Mouse (Mus musculus) forebrain, embryonic 14.5 days (tissue): ENCODE measurements around the gene Vasp. TPM values are rescaled to one million over a fixed set of nuclear protein-coding genes. Genes with fewer than 3 reads are reported as not detected.

Experiments
- ATAC-seq: fragments of 200-750 bp; cut with Nextera tagmentation; 2 replicates; pipeline ENCODE4 v1.8.0; 2017; ENCODE audit warnings: mild to moderate bottlenecking, moderate library complexity
- DNase-seq: peaks from one replicate; pipeline ENCODE4 v3.0.0-alpha.2; 2015; ENCODE audit warnings: low spot score
- H3K27ac ChIP-seq: fragments of 300-500 bp; sonication (generic); 2 replicates; pipeline ENCODE4 v1.5.1; 2014; ENCODE audit warnings: low read depth, mild to moderate bottlenecking, control low read depth, low read length, moderate library complexity
- H3K27me3 ChIP-seq: fragments of 300-500 bp; sonication (generic); replicated peaks from 2 replicates; pipeline ENCODE4 v1.6.1; 2014; ENCODE audit warnings: low read length, control low read depth, mixed read lengths; ENCODE audit not compliant: control insufficient read depth, insufficient read depth
- H3K36me3 ChIP-seq: fragments of 300-500 bp; sonication (generic); 2 replicates; pipeline ENCODE4 v1.6.1; 2014; ENCODE audit warnings: low read length, control low read depth; ENCODE audit not compliant: control insufficient read depth, insufficient read depth
- H3K4me1 ChIP-seq: fragments of 300-500 bp; sonication (generic); 2 replicates; pipeline ENCODE4 v1.6.1; 2014; ENCODE audit warnings: antibody characterized with exemption, low read length, control low read depth; ENCODE audit not compliant: control insufficient read depth, insufficient read depth
- H3K4me2 ChIP-seq: fragments of 300-500 bp; sonication (generic); 2 replicates; pipeline ENCODE4 v1.6.1; 2014; ENCODE audit warnings: mild to moderate bottlenecking, control low read depth, low read length
- H3K4me3 ChIP-seq: fragments of 300-500 bp; sonication (generic); 2 replicates; pipeline ENCODE4 v1.5.1; 2014; ENCODE audit warnings: low read depth, low read length, control low read depth
- H3K9ac ChIP-seq: fragments of 300-500 bp; sonication (generic); 2 replicates; pipeline ENCODE4 v1.6.1; 2014; ENCODE audit warnings: mild to moderate bottlenecking, low read length, control low read depth, moderate library complexity
- H3K9me3 ChIP-seq: fragments of 300-500 bp; sonication (generic); replicated peaks from 2 replicates; pipeline ENCODE4 v1.6.1; 2016; ENCODE audit warnings: low read length, control low read depth, mixed read lengths; ENCODE audit not compliant: control insufficient read depth
- WGBS: fragments of 180-500 bp; shearing (Covaris S2); extraction: QIAGEN DNeasy Blood & Tissue Kit; methylation state at CpG from one replicate; pipeline ENCODE4 v1.1.7; 2014; 5-methylcytosine and 5-hydroxymethylcytosine counted together
- polyA plus RNA-seq: library from polyadenylated mRNA; unstranded; fragments of >200 nt; fragmentation: Nextera tagmentation; extraction: Ambion mirVana; gene quantifications from 2 replicates; pipeline ENCODE4 v1.2.1, GENCODE M21; 2014

Vasp gene
- polyA plus RNA-seq, 1 experiment from 2014 or later = 27.1 TPM

- WGBS = 94% methylated on average over 2 of the region's 2 CpGs
- Histone ChIP-seq H3K27ac (no peak overlapping the region), H3K36me3 (peaks cover 18% of the 10 kb centered on the region), H3K27me3 (no peaks in the 10 kb centered on the region), H3K4me1 (no peaks in the 10 kb centered on the region), H3K9me3 (no peaks in the 10 kb centered on the region), H3K9ac (no peak overlapping the region), H3K4me3 (no peak overlapping the region), H3K4me2 (no peak overlapping the region)
- ATAC-seq (no peak), DNase-seq (no peak)
Measured at GRCm38 (mm10) chr7:19247511-19247910, 24.1 kb downstream of the Vasp start.

GRCm38 (mm10) chr7:19246855-19247254 lies 24.8 kb downstream of the Vasp start:
- 85% methylated on average over 1 of the region's 1 CpGs for WGBS
- H3K36me3 ChIP-seq = peaks cover 18% of the 10 kb centered on the region
- no peak overlapping the region for H3K9ac ChIP-seq
- no peaks in the 10 kb centered on the region for H3K9me3 ChIP-seq
- ATAC-seq = no peak
- no peaks in the 10 kb centered on the region for H3K4me1 ChIP-seq
- H3K4me3 ChIP-seq = no peak overlapping the region
- H3K4me2 ChIP-seq = no peak overlapping the region
- no peak overlapping the region for H3K27ac ChIP-seq
- H3K27me3 ChIP-seq = no peaks in the 10 kb centered on the region
- DNase-seq = no peak

- no peak overlapping the region for H3K27ac ChIP-seq
- ATAC-seq (no peak), DNase-seq (no peak)
- no peak overlapping the region for H3K4me3 ChIP-seq
- no peaks in the 10 kb centered on the region for H3K9me3 ChIP-seq
- 89% methylated on average over 3 of the region's 3 CpGs for WGBS
- H3K4me2 ChIP-seq = no peak overlapping the region
- no peaks in the 10 kb centered on the region for H3K27me3 ChIP-seq
- no peak overlapping the region for H3K9ac ChIP-seq
- H3K36me3 ChIP-seq = peaks cover 21% of the 10 kb centered on the region
- H3K4me1 ChIP-seq = no peaks in the 10 kb centered on the region
Measured at GRCm38 (mm10) chr7:19245083-19245482, 26.5 kb downstream of the Vasp start.

GRCm38 (mm10) chr7:19243858-19244257 lies 27.8 kb downstream of the Vasp start:
- no peak overlapping the region; the same call in 1 of the 2 replicates for H3K9ac ChIP-seq
- no peak overlapping the region for H3K4me3 ChIP-seq
- no peaks in the 10 kb centered on the region for H3K9me3 ChIP-seq
- 56% methylated on average over 5 of the region's 5 CpGs for WGBS
- no peaks in the 10 kb centered on the region for H3K27me3 ChIP-seq
- H3K36me3 ChIP-seq = peaks cover 21% of the 10 kb centered on the region
- no peak overlapping the region for H3K27ac ChIP-seq
- DNase-seq (peak; percentile 23), ATAC-seq (no peak)
- no peaks in the 10 kb centered on the region for H3K4me1 ChIP-seq
- no peak overlapping the region for H3K4me2 ChIP-seq

- Histone ChIP-seq H3K27me3 (no peaks in the 10 kb centered on the region), H3K4me1 (no peaks in the 10 kb centered on the region), H3K4me3 (no peak overlapping the region), H3K9ac (no peak overlapping the region), H3K4me2 (no peak overlapping the region), H3K9me3 (no peaks in the 10 kb centered on the region), H3K27ac (no peak overlapping the region), H3K36me3 (peaks cover 19% of the 10 kb centered on the region)
- ATAC-seq (no peak), DNase-seq (no peak)
- WGBS = 90% methylated on average over 1 of the region's 1 CpGs
Measured at GRCm38 (mm10) chr7:19242005-19242404, 29.6 kb downstream of the Vasp start.

- ATAC-seq (no peak), DNase-seq (no peak)
- H3K4me3 ChIP-seq = no peak overlapping the region
- H3K27ac ChIP-seq = no peak overlapping the region
- WGBS = 83% methylated on average over 8 of the region's 8 CpGs
- H3K36me3 ChIP-seq = peaks cover 18% of the 10 kb centered on the region
- H3K9me3 ChIP-seq = no peaks in the 10 kb centered on the region
- H3K27me3 ChIP-seq = no peaks in the 10 kb centered on the region
- no peak overlapping the region for H3K4me2 ChIP-seq
- H3K9ac ChIP-seq = no peak overlapping the region
- H3K4me1 ChIP-seq = no peaks in the 10 kb centered on the region
Measured at GRCm38 (mm10) chr7:19240905-19241463, 30.6 kb downstream of the Vasp start.

GRCm38 (mm10) chr7:19239986-19240385 lies 31.6 kb downstream of the Vasp start:
- Histone ChIP-seq H3K27me3 (no peaks in the 10 kb centered on the region), H3K27ac (no peak overlapping the region), H3K9ac (no peak overlapping the region), H3K4me3 (no peak overlapping the region), H3K4me1 (no peaks in the 10 kb centered on the region), H3K9me3 (no peaks in the 10 kb centered on the region), H3K36me3 (peaks cover 8% of the 10 kb centered on the region), H3K4me2 (no peak overlapping the region)
- no peak for DNase-seq
- WGBS = 61% methylated on average over 2 of the region's 4 CpGs
- ATAC-seq = no peak

GRCm38 (mm10) chr7:19239423-19239822 lies 32.2 kb downstream of the Vasp start:
- H3K4me3 ChIP-seq = no peak overlapping the region
- no peaks in the 10 kb centered on the region for H3K4me1 ChIP-seq
- no peak overlapping the region for H3K4me2 ChIP-seq
- DNase-seq (peak; percentile 92), ATAC-seq (peak; percentile 95)
- no peaks in the 10 kb centered on the region for H3K9me3 ChIP-seq
- WGBS = 0% methylated on average over 1 of the region's 1 CpGs
- no peak overlapping the region for H3K9ac ChIP-seq
- H3K27ac ChIP-seq = no peak overlapping the region; the same call in 1 of the 2 replicates
- H3K27me3 ChIP-seq = no peaks in the 10 kb centered on the region
- H3K36me3 ChIP-seq = peaks cover 4% of the 10 kb centered on the region; the same call in 1 of the 2 replicates

GRCm38 (mm10) chr7:19238344-19238743 lies 33.3 kb downstream of the Vasp start:
- Histone ChIP-seq H3K27ac (no peak overlapping the region), H3K4me1 (no peaks in the 10 kb centered on the region), H3K27me3 (no peaks in the 10 kb centered on the region), H3K9ac (no peak overlapping the region), H3K9me3 (no peaks in the 10 kb centered on the region), H3K4me3 (no peak overlapping the region), H3K4me2 (no peak overlapping the region), H3K36me3 (0 out of 2 replicates have a peak, but pooled peaks cover 4% of the 10 kb centered on the region)
- ATAC-seq (no peak), DNase-seq (no peak)
- 96% methylated on average over 4 of the region's 4 CpGs for WGBS
